Mouse (Mus musculus) liver, embryonic 14.5 days (tissue): ENCODE results near the gene Ppargc1a.

Experiments
- CTCF ChIP-seq: IDR thresholded peaks from 2 replicates; pipeline ENCODE4 v1.5.1; 2016; ENCODE audit warnings: antibody characterized with exemption, low read depth, control low read depth
- EP300 ChIP-seq: IDR thresholded peaks from 2 replicates; pipeline ENCODE4 v1.6.1; 2016; ENCODE audit warnings: antibody characterized with exemption, low read depth

- TF ChIP-seq CTCF (no peak), EP300 (no peak)
Measured at GRCm38 (mm10) chr5:51537009-51537645, 30.4 kb downstream of the Ppargc1a start.
